Mouse (Mus musculus) hindbrain, embryonic 11.5 days (tissue): ENCODE results near the gene Olfr119. TPM values are rescaled to one million over a fixed set of nuclear protein-coding genes. Genes with fewer than 3 reads are reported as not detected.
"Not testable (repeated sequence)": the region's sequence is repeated elsewhere in the genome, so short reads cannot be mapped to it uniquely, and the experiment has no call there.

Experiments used
- ATAC-seq: fragments of 200-750 bp; cut with Nextera tagmentation; 2 replicates; pipeline ENCODE4 v1.8.0; 2017; ENCODE audit warnings: mild to moderate bottlenecking, moderate TSS enrichment, moderate library complexity; ENCODE audit not compliant: low FRiP score
- DNase-seq: peaks from one replicate; pipeline ENCODE4 v3.0.0-alpha.2; 2015; ENCODE audit warnings: low spot score
- H3K27ac ChIP-seq: fragments of 300-500 bp; sonication (generic); 2 replicates; pipeline ENCODE4 v1.5.1; 2014; ENCODE audit warnings: mild to moderate bottlenecking, low read depth, low read length
- H3K27me3 ChIP-seq: fragments of 300-500 bp; sonication (generic); 2 replicates; pipeline ENCODE4 v1.6.1; 2014; ENCODE audit warnings: mild to moderate bottlenecking, low read length, moderate library complexity, mixed read lengths; ENCODE audit not compliant: control insufficient read depth, insufficient read depth
- H3K36me3 ChIP-seq: fragments of 300-500 bp; sonication (generic); 2 replicates; pipeline ENCODE4 v1.6.1; 2014; ENCODE audit warnings: mild to moderate bottlenecking, low read length, moderate library complexity, mixed read lengths; ENCODE audit not compliant: control insufficient read depth, insufficient read depth
- H3K4me1 ChIP-seq: fragments of 300-500 bp; sonication (generic); replicated peaks from 2 replicates; pipeline ENCODE4 v1.6.1; 2014; ENCODE audit warnings: low read length, mixed read lengths; ENCODE audit not compliant: control insufficient read depth, insufficient read depth
- H3K4me2 ChIP-seq: fragments of 300-500 bp; sonication (generic); replicated peaks from 2 replicates; pipeline ENCODE4 v1.6.1; 2014; ENCODE audit warnings: mild to moderate bottlenecking, low read depth, low read length
- H3K4me3 ChIP-seq: fragments of 300-500 bp; sonication (generic); 2 replicates; pipeline ENCODE4 v1.5.1; 2014; ENCODE audit warnings: low read depth, low read length
- H3K9ac ChIP-seq: fragments of 300-500 bp; sonication (generic); 2 replicates; pipeline ENCODE4 v1.6.1; 2014; ENCODE audit warnings: low read depth, low read length
- H3K9me3 ChIP-seq: fragments of 300-500 bp; sonication (generic); 2 replicates; pipeline ENCODE4 v1.6.1; 2016; ENCODE audit warnings: low read length; ENCODE audit not compliant: control insufficient read depth
- WGBS: fragments of 180-500 bp; shearing (Covaris S2); extraction: QIAGEN DNeasy Blood & Tissue Kit; methylation state at CpG from one replicate; pipeline ENCODE4 v1.1.7; 2014; 5-methylcytosine and 5-hydroxymethylcytosine counted together
- polyA plus RNA-seq: library from polyadenylated mRNA; unstranded; fragments of >200 nt; fragmentation: Nextera tagmentation; extraction: Ambion mirVana; gene quantifications from 2 replicates; pipeline ENCODE4 v1.2.1, GENCODE M21; 2014

Olfr119 gene
- not detected in 2 replicates for polyA plus RNA-seq

DNA sequence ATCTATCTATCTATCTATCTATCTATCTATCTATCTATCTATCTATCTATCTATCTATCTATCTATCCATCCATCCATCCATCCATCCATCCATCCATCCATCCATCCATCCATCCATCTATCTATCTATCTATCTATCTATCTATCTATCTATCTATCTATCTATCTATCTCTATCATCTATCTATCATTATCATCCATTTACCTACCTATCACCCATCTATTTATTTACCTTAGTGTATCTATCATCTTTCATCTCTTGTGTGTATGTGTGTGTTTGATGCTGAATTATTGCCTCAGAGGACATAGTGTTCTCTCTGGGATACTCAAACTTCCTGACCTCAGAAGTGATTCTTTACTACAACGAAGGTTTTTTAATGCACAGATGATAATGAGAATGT, at the start of gene Olfr119:
Gene Olfr119 (plus strand): TSS at position 301 of the 400 bp plus-strand sequence.
- H3K27me3 ChIP-seq, H3K36me3 ChIP-seq, H3K27ac ChIP-seq, H3K4me3 ChIP-seq, H3K9me3 ChIP-seq, H3K4me1 ChIP-seq, DNase-seq, H3K9ac ChIP-seq, ATAC-seq, H3K4me2 ChIP-seq: not testable (repeated sequence)
- WGBS: 74% methylated on average over 1 of the region's 1 CpGs

DNA sequence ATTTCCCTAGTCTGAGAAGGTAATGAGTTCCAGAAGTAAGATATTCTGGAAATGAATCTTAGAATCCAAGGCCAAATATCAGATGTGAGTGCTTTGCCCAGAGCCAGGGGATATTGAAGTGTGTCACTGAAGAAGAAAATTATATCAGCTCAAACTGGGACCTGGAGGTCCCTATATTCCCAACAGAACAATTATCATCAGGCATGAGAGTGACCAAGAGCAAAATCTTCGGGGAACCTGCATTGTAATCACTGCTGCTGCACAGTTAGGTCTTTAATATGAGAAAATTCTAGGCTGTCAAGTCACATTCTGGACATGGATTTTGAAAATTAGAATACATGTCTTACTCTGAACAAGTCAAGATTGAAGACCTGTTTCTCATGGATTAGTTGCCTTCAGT, 32.7 kb upstream of the Olfr119 start, which contains the start of gene Olfr117:
Gene Olfr117 (minus strand): TSS at position 101 of the 400 bp plus-strand sequence.
- no peaks in the 10 kb centered on the region for H3K36me3 ChIP-seq
- DNase-seq (no peak), ATAC-seq (no peak)
- no peaks in the 10 kb centered on the region for H3K27me3 ChIP-seq
- H3K4me1 ChIP-seq: no peaks in the 10 kb centered on the region
- H3K4me3 ChIP-seq: no peak within 1 kb of the TSS
- no peak within 1 kb of the TSS for H3K4me2 ChIP-seq
- H3K27ac ChIP-seq: no peak within 1 kb of the TSS
- no peaks in the 10 kb centered on the region for H3K9me3 ChIP-seq
- no peak within 1 kb of the TSS for H3K9ac ChIP-seq
- 81% methylated on average over 1 of the region's 1 CpGs for WGBS

DNA sequence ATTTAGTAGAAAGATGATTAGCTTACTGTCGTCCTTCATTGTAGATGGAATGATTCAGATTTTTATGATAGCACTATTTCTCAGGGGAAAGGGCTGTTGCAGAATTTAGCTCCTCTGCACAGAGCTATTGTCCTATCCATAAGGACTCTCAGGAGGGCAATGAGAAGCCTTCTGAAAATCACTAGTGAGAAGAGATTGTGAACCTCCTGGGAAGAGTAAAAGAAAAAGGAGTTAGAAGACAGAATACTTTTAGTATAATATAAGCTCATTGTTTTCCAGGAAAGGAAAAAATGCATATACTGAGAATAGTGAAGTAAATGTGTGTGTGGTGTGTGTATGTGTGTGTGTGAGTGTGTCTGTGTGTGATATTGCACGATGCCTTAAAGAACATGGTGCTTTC, 29.7 kb upstream of the Olfr119 start, which contains the start of gene Olfr118:
Gene Olfr118 (plus strand): TSS at position 301 of the 400 bp plus-strand sequence.
- no peak within 1 kb of the TSS for H3K27ac ChIP-seq
- no peak within 1 kb of the TSS for H3K4me3 ChIP-seq
- ATAC-seq: no peak
- H3K4me2 ChIP-seq: no peak within 1 kb of the TSS
- 67% methylated on average over 2 of the region's 2 CpGs for WGBS
- no peak within 1 kb of the TSS for H3K9ac ChIP-seq
- H3K36me3 ChIP-seq: no peaks in the 10 kb centered on the region
- H3K27me3 ChIP-seq: no peaks in the 10 kb centered on the region
- no peaks in the 10 kb centered on the region for H3K4me1 ChIP-seq
- H3K9me3 ChIP-seq: no peaks in the 10 kb centered on the region
- no peak for DNase-seq

GRCm38 (mm10) chr17:37721508-37721907, 25.1 kb downstream of the Olfr119 start, which contains the start of gene Olfr120:
Gene Olfr120, plus strand, starts transcription at chr17:37721808.
- Histone ChIP-seq H3K27ac (no peak within 1 kb of the TSS), H3K27me3 (no peaks in the 10 kb centered on the region), H3K36me3 (no peaks in the 10 kb centered on the region), H3K9ac (no peak within 1 kb of the TSS), H3K4me2 (no peak within 1 kb of the TSS), H3K4me3 (no peak within 1 kb of the TSS), H3K4me1 (no peaks in the 10 kb centered on the region), H3K9me3 (no peaks in the 10 kb centered on the region)
- ATAC-seq (no peak), DNase-seq (no peak)
- 77% methylated on average over 1 of the region's 1 CpGs for WGBS

GRCm38 (mm10) chr17:37738070-37738469, 41.7 kb downstream of the Olfr119 start:
- H3K4me3 ChIP-seq: no peak overlapping the region
- H3K4me2 ChIP-seq: no peak overlapping the region
- H3K27me3 ChIP-seq: no peaks in the 10 kb centered on the region
- no peak for ATAC-seq
- H3K4me1 ChIP-seq: no peaks in the 10 kb centered on the region
- no peak overlapping the region for H3K27ac ChIP-seq
- no peak overlapping the region for H3K9ac ChIP-seq
- no peaks in the 10 kb centered on the region for H3K36me3 ChIP-seq
- H3K9me3 ChIP-seq: no peaks in the 10 kb centered on the region
- DNase-seq: no peak
- WGBS: 62% methylated on average over 7 of the region's 7 CpGs

Other genes with a start within 250 kb of the Olfr119 start
- not detected in 2 replicates for gene Olfr109, start 237.6 kb upstream of the Olfr119 start, polyA plus RNA-seq
- gene H2-M2, start 213.0 kb upstream of the Olfr119 start, polyA plus RNA-seq: 0.11 TPM in 1 of 2 replicates, not detected in the other
- gene Olfr110, start 204.1 kb upstream of the Olfr119 start, polyA plus RNA-seq: not detected in 2 replicates
- not detected in 2 replicates for gene Olfr111, start 188.5 kb upstream of the Olfr119 start, polyA plus RNA-seq
- not detected in 2 replicates for gene Olfr112, start 127.1 kb upstream of the Olfr119 start, polyA plus RNA-seq
- gene Olfr113, start 118.9 kb upstream of the Olfr119 start, polyA plus RNA-seq: not detected in 2 replicates
- not detected in 2 replicates for gene Olfr114, start 103.8 kb upstream of the Olfr119 start, polyA plus RNA-seq
- gene Olfr115, start 69.5 kb upstream of the Olfr119 start, polyA plus RNA-seq: not detected in 2 replicates
- gene Olfr116, start 69.4 kb upstream of the Olfr119 start, polyA plus RNA-seq: not detected in 2 replicates
- gene Olfr117, start 32.8 kb upstream of the Olfr119 start, polyA plus RNA-seq: not detected in 2 replicates
- not detected in 2 replicates for gene Olfr118, start 29.6 kb upstream of the Olfr119 start, polyA plus RNA-seq
- gene Olfr120, start 25.2 kb downstream of the Olfr119 start, polyA plus RNA-seq: not detected in 2 replicates
- not detected in 2 replicates for gene Olfr121, start 52.3 kb downstream of the Olfr119 start, polyA plus RNA-seq
- gene Olfr122, start 72.0 kb downstream of the Olfr119 start, polyA plus RNA-seq: not detected in 2 replicates
- gene Olfr123, start 97.0 kb downstream of the Olfr119 start, polyA plus RNA-seq: not detected in 2 replicates
- not detected in 2 replicates for gene Olfr124, start 103.3 kb downstream of the Olfr119 start, polyA plus RNA-seq
- gene Olfr125, start 136.4 kb downstream of the Olfr119 start, polyA plus RNA-seq: not detected in 2 replicates
- not detected in 2 replicates for gene Olfr126, start 150.9 kb downstream of the Olfr119 start, polyA plus RNA-seq
- gene Olfr127, start 203.9 kb downstream of the Olfr119 start, polyA plus RNA-seq: not detected in 2 replicates
- not detected in 2 replicates for gene Olfr128, start 224.0 kb downstream of the Olfr119 start, polyA plus RNA-seq